Mouse (Mus musculus) midbrain, embryonic 13.5 days (tissue): ENCODE results near the gene Thap3. TPM values are rescaled to one million over a fixed set of nuclear protein-coding genes. Genes with fewer than 3 reads are reported as not detected.

Source experiments
- ATAC-seq: fragments of 200-750 bp; cut with Nextera tagmentation; 2 replicates; pipeline ENCODE4 v1.8.0; 2017; ENCODE audit warnings: mild to moderate bottlenecking, moderate TSS enrichment, moderate library complexity
- H3K27ac ChIP-seq: fragments of 300-500 bp; sonication (generic); 2 replicates; pipeline ENCODE4 v1.5.1; 2015; ENCODE audit warnings: inconsistent platforms, mild to moderate bottlenecking, moderate library complexity
- H3K27me3 ChIP-seq: fragments of 300-500 bp; sonication (generic); 2 replicates; pipeline ENCODE4 v1.6.1; 2015; ENCODE audit warnings: mild to moderate bottlenecking, inconsistent platforms
- H3K36me3 ChIP-seq: fragments of 300-500 bp; sonication (generic); 2 replicates; pipeline ENCODE4 v1.6.1; 2015; ENCODE audit warnings: mild to moderate bottlenecking, inconsistent platforms
- H3K4me1 ChIP-seq: fragments of 300-500 bp; sonication (generic); replicated peaks from 2 replicates; pipeline ENCODE4 v1.6.1; 2015; ENCODE audit warnings: inconsistent platforms
- H3K4me2 ChIP-seq: fragments of 300-500 bp; sonication (generic); replicated peaks from 2 replicates; pipeline ENCODE4 v1.6.1; 2015; ENCODE audit warnings: moderate library complexity, mild to moderate bottlenecking, inconsistent platforms
- H3K4me3 ChIP-seq: fragments of 300-500 bp; sonication (generic); replicated peaks from 2 replicates; pipeline ENCODE4 v1.5.1; 2015; ENCODE audit warnings: mild to moderate bottlenecking, inconsistent platforms
- H3K9ac ChIP-seq: fragments of 300-500 bp; sonication (generic); replicated peaks from 2 replicates; pipeline ENCODE4 v1.6.1; 2015; ENCODE audit warnings: mild to moderate bottlenecking, inconsistent platforms
- H3K9me3 ChIP-seq: fragments of 300-500 bp; sonication (generic); 2 replicates; pipeline ENCODE4 v1.6.1; 2016; ENCODE audit warnings: mild to moderate bottlenecking, inconsistent platforms
- WGBS: fragments of 180-500 bp; shearing (Covaris S2); methylation state at CpG from one replicate; pipeline ENCODE4 v1.1.7; 2015; 5-methylcytosine and 5-hydroxymethylcytosine counted together
- polyA plus RNA-seq: library from polyadenylated mRNA; unstranded; fragments of >200 nt; fragmentation: Nextera tagmentation; extraction: Ambion mirVana; gene quantifications from 2 replicates; pipeline ENCODE4 v1.2.1, GENCODE M21; 2015

The Thap3 gene
- polyA plus RNA-seq, 1 experiment from 2014 or later: 38.0 TPM

DNA sequence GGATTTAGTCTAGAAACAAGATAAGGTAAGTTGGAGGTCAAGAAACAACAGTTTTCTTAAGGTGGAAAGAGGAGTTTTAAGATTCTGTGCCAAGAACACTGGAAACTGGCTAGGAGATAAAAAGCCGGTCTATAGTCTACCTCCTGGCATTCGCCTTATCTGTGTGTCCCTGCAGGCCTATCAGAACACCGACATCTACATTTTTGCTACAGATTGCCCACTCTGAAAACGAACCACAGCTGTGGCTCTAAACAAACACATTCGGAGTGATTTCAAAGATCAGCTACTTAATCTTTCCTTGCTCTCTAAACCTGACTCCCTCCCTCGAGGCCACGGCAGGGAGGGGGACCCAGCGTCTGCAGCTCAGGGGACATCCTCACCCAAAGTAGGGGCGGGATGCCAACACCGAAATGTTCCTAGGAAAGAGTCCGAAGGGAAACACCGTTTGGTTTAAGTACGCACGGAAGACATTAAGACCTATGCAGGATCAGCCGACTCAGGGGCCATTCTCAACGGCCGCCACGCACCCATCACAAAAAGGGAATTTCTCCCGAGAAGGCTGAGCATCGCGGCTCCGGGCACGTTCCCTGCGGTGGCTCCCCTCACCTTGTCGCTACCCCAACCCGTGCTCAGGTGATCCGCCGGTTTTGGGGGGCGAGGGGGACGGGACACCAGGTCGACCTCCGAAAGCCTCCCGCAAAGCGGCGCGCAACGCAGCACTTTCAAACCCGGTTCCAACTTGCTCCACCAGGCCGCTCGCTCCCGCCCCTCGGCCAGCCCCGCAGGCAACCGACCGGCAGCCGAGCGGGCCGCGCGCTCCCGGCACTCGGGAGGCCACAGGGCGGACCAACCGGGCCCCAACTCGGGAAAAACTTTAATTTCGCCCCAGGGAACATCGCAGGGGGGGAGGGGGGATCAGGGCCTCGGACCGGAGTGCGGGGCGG lies 5.7 kb upstream of the Thap3 start:
- no peaks in the 10 kb centered on the region for H3K27me3 ChIP-seq
- peaks cover 29% of the 10 kb centered on the region for H3K4me1 ChIP-seq
- peak overlapping the region; percentile 73 for H3K4me3 ChIP-seq
- H3K4me2 ChIP-seq: peak overlapping the region; percentile 91
- no peaks in the 10 kb centered on the region for H3K9me3 ChIP-seq
- ATAC-seq: no peak
- peak overlapping the region; percentile 48 for H3K27ac ChIP-seq
- peaks cover 39% of the 10 kb centered on the region for H3K36me3 ChIP-seq
- WGBS: 1% methylated on average over 59 of the region's 61 CpGs
- H3K9ac ChIP-seq: peak overlapping the region; percentile 93

DNA sequence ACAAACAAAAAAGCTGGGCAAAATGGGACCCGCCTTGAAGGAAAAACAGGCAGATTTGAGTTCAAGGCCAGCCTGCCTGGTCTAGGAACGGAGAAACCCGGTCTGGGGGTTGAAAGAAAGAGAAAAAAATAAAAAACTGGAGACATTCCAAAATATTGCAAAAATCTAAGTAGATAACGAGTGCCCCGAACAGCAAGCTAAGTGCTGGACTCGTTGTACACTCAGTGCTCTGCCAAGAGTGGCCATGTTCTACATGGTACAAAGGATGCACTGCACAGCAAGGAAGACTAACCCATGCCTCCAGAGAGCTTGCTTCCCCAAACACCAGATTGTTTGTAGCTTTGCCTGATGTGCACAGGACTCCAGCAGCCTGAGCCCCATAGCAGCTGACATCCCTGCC lies 4.2 kb upstream of the Thap3 start:
- Histone ChIP-seq H3K4me1 (peaks cover 37% of the 10 kb centered on the region), H3K4me2 (no peak overlapping the region), H3K27ac (no peak overlapping the region), H3K27me3 (no peaks in the 10 kb centered on the region), H3K4me3 (0 out of 2 replicates have a peak overlapping the region, but pooled peaks have one; percentile 1), H3K9ac (0 out of 2 replicates have a peak overlapping the region, but pooled peaks have one; percentile 6), H3K36me3 (peaks cover 39% of the 10 kb centered on the region), H3K9me3 (no peaks in the 10 kb centered on the region)
- WGBS: 87% methylated on average over 6 of the region's 6 CpGs
- no peak for ATAC-seq

DNA sequence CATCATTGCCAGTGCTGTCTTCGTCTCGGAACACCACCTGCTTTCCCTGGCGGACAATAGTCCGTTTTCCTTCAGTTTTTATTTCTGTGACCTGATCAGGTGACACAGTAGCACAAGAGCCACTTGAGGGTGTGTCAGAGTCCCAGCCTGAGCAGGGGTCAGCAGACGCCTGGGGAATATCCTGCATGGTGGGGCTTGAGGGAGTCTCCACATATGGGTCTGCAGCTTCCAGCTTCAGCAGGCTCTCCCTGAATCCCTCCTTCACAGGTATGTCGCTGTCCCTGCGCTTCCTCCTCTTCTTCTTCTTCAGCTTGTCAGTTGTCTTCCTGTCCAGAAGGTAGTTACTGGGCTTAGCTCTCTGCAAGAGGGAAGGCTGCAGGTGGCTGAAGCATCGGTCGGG lies 3.3 kb upstream of the Thap3 start:
- H3K9me3 ChIP-seq: no peaks in the 10 kb centered on the region
- no peak overlapping the region for H3K27ac ChIP-seq
- H3K9ac ChIP-seq: no peak overlapping the region
- no peak for ATAC-seq
- H3K4me2 ChIP-seq: no peak overlapping the region
- peaks cover 39% of the 10 kb centered on the region for H3K4me1 ChIP-seq
- no peak overlapping the region for H3K4me3 ChIP-seq
- WGBS: 94% methylated on average over 9 of the region's 9 CpGs
- no peaks in the 10 kb centered on the region for H3K27me3 ChIP-seq
- H3K36me3 ChIP-seq: peaks cover 39% of the 10 kb centered on the region

DNA sequence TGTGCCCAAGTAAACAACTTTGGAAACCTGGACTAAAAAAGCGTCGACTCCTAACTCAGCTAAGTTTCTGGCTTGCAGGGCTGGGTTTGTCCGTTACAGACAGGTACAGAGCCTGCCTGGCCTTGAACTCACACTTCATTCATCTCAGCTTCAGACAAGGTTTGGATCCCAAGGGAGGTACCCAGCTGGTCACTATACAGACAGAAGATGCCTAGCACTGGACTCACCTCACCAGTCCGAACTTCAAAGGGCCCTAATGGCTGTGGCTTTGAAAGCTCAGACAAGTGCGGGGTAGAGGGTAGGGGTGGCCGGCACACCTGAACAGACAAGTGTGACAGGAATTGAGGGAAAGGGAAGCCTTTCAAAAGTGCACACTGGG lies 302 bp upstream of the Thap3 start:
- Histone ChIP-seq H3K4me3 (peak overlapping the region; percentile 84), H3K4me1 (peaks cover 37% of the 10 kb centered on the region), H3K9ac (0 out of 2 replicates have a peak overlapping the region, but pooled peaks have one; percentile 92), H3K27ac (no peak overlapping the region), H3K27me3 (no peaks in the 10 kb centered on the region), H3K4me2 (peak overlapping the region; percentile 86), H3K36me3 (peaks cover 42% of the 10 kb centered on the region), H3K9me3 (no peaks in the 10 kb centered on the region)
- peak; percentile 43 for ATAC-seq
- 31% methylated on average over 6 of the region's 6 CpGs for WGBS

DNA sequence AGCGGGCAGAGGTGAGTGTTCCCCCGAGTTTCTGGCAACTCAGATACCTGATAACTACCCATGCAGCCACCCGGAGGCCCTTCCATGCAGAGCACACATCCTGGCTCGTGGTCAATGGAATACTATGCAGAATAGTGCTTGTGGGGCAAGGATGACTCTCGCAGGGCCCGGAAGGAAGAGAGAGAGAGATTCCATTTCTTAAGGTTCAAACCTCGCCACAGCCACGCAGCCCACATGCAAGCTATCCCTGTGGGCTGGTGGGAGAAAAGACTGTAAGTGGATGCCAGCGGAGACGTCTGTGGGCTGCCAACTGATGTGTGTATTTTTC lies 819 bp downstream of the Thap3 start:
- WGBS: 36% methylated on average over 10 of the region's 10 CpGs
- ATAC-seq: peak; percentile 2; the same call in 1 of the 2 replicates
- Histone ChIP-seq H3K9ac (peak overlapping the region; percentile 92), H3K9me3 (no peaks in the 10 kb centered on the region), H3K27ac (peak overlapping the region; percentile 77), H3K27me3 (no peaks in the 10 kb centered on the region), H3K4me3 (peak overlapping the region; percentile 84), H3K36me3 (peaks cover 41% of the 10 kb centered on the region), H3K4me1 (peaks cover 27% of the 10 kb centered on the region), H3K4me2 (peak overlapping the region; percentile 86)

DNA sequence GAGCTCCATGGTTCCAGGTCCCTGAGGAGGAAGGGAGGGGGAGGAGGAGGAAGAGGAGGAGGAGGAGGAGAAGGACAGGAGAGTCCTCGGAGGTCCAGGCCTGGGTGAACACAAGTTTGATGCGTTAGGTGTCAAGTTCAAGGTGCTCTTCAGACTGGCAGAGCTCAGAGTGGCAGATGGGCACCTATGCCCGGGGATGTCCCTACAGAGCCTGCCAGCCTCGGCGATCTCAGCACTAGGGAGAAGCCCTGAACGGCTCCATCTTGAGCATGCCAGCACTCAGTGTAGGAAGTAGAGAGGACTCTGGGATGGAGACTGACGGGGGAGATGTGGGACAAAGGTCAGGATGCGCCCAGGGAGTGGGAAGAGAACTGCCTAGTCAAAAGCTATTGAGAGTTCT lies 2.1 kb downstream of the Thap3 start:
- no peak for ATAC-seq
- H3K4me3 ChIP-seq: no peak overlapping the region
- peaks cover 35% of the 10 kb centered on the region for H3K36me3 ChIP-seq
- no peak overlapping the region for H3K4me2 ChIP-seq
- no peaks in the 10 kb centered on the region for H3K27me3 ChIP-seq
- H3K4me1 ChIP-seq: peaks cover 28% of the 10 kb centered on the region
- H3K27ac ChIP-seq: no peak overlapping the region
- H3K9ac ChIP-seq: no peak overlapping the region
- 65% methylated on average over 8 of the region's 8 CpGs for WGBS
- H3K9me3 ChIP-seq: no peaks in the 10 kb centered on the region

DNA sequence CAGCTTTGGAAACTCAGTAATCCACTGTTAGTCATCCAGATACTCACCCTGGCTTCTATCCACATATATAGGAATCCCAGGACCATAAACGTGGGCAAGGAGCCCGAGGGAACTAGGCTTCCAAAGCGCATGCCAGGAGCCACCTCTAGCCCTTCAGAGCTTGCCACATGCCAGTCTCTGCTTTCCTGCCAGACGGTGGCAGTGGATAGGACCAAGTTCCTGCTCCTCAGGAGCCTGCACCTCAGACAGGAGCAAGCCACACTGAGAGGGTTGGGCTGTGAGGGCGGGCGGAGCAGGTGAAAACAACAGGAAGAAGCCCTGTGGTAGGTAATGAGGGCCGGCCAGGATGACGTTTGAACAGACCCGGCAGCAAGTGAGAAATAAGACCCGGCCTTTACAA lies 2.9 kb downstream of the Thap3 start:
- H3K27me3 ChIP-seq: no peaks in the 10 kb centered on the region
- H3K9ac ChIP-seq: peak overlapping the region; percentile 23; the same call in 1 of the 2 replicates
- H3K27ac ChIP-seq: no peak overlapping the region
- no peak overlapping the region for H3K4me2 ChIP-seq
- H3K36me3 ChIP-seq: peaks cover 31% of the 10 kb centered on the region
- no peaks in the 10 kb centered on the region for H3K9me3 ChIP-seq
- ATAC-seq: no peak
- peaks cover 30% of the 10 kb centered on the region for H3K4me1 ChIP-seq
- 48% methylated on average over 10 of the region's 10 CpGs for WGBS
- no peak overlapping the region for H3K4me3 ChIP-seq

DNA sequence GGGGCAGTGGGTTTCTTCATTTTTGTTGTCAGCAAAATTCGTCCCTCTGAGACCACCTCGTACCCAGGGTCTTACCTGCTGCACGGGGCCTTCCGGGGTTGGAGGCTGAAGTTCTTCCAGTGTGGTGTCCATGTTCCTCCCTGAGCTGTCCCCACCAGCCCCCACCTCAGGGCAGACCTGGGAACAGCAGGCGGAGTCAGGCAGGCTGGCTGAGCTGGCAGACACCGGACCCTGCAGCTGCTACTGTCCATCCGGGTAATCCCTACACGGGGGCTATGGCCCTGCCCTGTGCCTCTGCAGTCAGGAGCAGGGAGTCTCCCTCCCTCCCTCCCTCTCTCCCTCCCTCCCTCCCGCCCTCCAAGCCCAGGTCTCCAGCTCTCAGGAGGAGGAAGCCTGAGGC lies 5.2 kb downstream of the Thap3 start:
- ATAC-seq: no peak
- Histone ChIP-seq H3K4me2 (no peak overlapping the region), H3K27me3 (no peaks in the 10 kb centered on the region), H3K9me3 (no peaks in the 10 kb centered on the region), H3K27ac (no peak overlapping the region; the same call in 1 of the 2 replicates), H3K4me3 (no peak overlapping the region), H3K36me3 (peaks cover 35% of the 10 kb centered on the region), H3K9ac (no peak overlapping the region), H3K4me1 (peaks cover 26% of the 10 kb centered on the region)
- 28% methylated on average over 8 of the region's 9 CpGs for WGBS

DNA sequence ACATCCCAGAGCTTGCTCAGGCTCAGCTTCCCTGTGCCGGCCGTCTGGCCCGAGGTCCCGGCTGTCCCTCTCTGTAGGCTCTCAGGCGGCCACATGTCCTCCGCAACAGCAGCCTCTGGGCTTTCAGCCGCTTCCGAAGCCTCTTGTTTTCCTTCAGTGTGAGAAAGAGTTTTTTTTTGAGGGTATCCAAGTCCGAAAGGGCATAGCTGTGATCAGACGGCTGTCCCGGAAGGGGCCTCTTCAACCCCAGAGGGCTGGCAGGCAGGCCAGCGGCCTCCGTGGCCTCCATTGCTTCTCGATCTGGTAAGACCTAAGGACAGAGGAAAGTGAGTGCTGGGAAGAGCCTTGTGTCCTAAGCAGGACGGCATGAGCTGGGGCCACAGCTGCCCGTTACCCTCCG lies 5.8 kb downstream of the Thap3 start:
- Histone ChIP-seq H3K27me3 (no peaks in the 10 kb centered on the region), H3K9me3 (no peaks in the 10 kb centered on the region), H3K4me2 (no peak overlapping the region), H3K4me1 (peaks cover 22% of the 10 kb centered on the region), H3K9ac (no peak overlapping the region), H3K36me3 (peaks cover 35% of the 10 kb centered on the region), H3K4me3 (no peak overlapping the region), H3K27ac (no peak overlapping the region)
- no peak for ATAC-seq
- 60% methylated on average over 17 of the region's 17 CpGs for WGBS

DNA sequence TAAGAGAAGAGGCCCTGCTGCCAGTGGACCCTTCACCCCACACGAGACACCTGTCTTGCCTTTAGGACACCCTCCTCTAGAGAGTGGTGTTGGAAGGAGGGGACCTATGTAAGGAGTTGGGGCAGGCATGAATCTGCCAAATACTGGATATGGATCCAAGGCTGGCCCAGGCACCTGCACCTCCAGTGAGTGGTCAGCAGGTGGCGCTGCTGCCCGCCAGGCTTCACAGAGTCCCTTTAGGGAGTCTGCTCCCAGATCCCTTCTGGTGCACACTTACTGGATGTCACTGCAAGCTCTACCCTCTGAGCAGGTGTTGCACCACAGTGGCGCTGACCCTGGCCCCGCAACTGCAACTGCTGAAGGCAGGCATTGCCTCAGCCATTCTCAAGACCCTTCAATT lies 7.4 kb downstream of the Thap3 start:
- Histone ChIP-seq H3K27ac (no peak overlapping the region), H3K27me3 (no peaks in the 10 kb centered on the region), H3K4me3 (no peak overlapping the region), H3K4me2 (no peak overlapping the region), H3K36me3 (peaks cover 41% of the 10 kb centered on the region), H3K9me3 (no peaks in the 10 kb centered on the region), H3K9ac (no peak overlapping the region), H3K4me1 (peaks cover 8% of the 10 kb centered on the region; the same call in 1 of the 2 replicates)
- WGBS: 8% methylated on average over 5 of the region's 5 CpGs
- peak; percentile 69 for ATAC-seq

DNA sequence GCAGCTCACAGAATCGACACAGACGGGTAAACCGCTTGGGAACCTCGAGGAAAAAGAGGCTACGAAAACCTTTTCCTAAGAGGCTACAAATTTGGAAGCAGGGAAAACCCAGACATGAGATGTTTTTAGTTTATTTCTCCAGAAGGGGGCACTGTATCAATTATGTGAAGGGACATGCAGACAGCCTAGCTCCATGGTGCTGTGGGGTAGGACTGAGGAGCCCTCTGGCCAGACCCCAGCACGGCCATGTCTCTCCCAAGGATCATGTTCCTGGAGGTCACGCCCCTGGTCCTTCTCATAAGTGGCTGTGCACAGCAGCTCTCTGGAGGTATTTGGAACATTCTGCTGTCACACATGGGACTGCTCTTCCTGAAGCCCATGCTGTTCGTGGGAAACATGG lies 8.1 kb downstream of the Thap3 start:
- Histone ChIP-seq H3K27ac (no peak overlapping the region), H3K27me3 (no peaks in the 10 kb centered on the region), H3K9me3 (no peaks in the 10 kb centered on the region), H3K4me3 (no peak overlapping the region), H3K36me3 (peaks cover 42% of the 10 kb centered on the region), H3K9ac (no peak overlapping the region), H3K4me2 (no peak overlapping the region), H3K4me1 (peaks cover 4% of the 10 kb centered on the region; the same call in 1 of the 2 replicates)
- WGBS: 76% methylated on average over 8 of the region's 8 CpGs
- no peak; the same call in 1 of the 2 replicates for ATAC-seq

DNA sequence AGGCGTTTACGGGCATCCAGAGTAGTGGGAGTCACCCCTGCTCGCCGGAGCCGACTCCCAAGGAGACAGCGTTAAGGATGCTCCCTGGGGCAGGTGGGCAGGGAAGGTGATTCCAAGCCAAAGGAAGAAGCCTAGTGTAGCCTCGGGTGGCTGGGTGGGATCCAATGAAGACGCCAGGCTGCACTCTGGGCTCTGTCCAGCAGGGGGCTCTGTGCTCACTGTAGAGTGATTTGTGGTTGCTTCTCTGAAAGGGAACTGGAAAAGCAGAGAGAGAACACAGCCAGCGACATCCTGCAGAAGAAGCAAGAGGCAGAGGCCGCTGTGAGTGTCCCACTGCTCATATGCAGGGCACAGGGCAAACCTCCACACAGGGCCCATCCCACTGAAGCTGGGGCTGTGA lies 11.0 kb downstream of the Thap3 start:
- Histone ChIP-seq H3K4me3 (no peak overlapping the region), H3K9me3 (no peaks in the 10 kb centered on the region), H3K36me3 (peaks cover 63% of the 10 kb centered on the region), H3K27ac (no peak overlapping the region), H3K9ac (no peak overlapping the region), H3K4me2 (no peak overlapping the region), H3K4me1 (peaks cover 4% of the 10 kb centered on the region; the same call in 1 of the 2 replicates), H3K27me3 (no peaks in the 10 kb centered on the region)
- ATAC-seq: peak; percentile 22; the same call in 1 of the 2 replicates
- 43% methylated on average over 10 of the region's 10 CpGs for WGBS
